Mouse (Mus musculus) gastrocnemius, adult 2 months (tissue): Measurements from ENCODE around the gene Stab2. TPM values are rescaled to one million over a fixed set of nuclear protein-coding genes. Genes with fewer than 3 reads are reported as not detected.
A peak's percentile ranks its signal among the peaks of the same experiment; 100 is the strongest.

ENCODE experiments used
- DNase-seq: peaks from one replicate; pipeline ENCODE4 v3.0.0; 2022
- H3K27ac ChIP-seq: fragments of 200-600 bp; 2 replicates; pipeline ENCODE4 v1.8.1; 2022; ENCODE audit warnings: mild to moderate bottlenecking
- H3K4me3 ChIP-seq: fragments of 200-600 bp; 2 replicates; pipeline ENCODE4 v1.8.1; 2022; ENCODE audit warnings: mild to moderate bottlenecking, moderate library complexity
- CTCF ChIP-seq: fragments of 200-600 bp; IDR thresholded peaks from 2 replicates; pipeline ENCODE4 v1.8.1; 2022; ENCODE audit warnings: antibody characterized with exemption, mild to moderate bottlenecking, moderate library complexity
- intact Hi-C: fragments of 180-260 bp; cut with DNase I; formaldehyde crosslinking; loops from one replicate; pipeline ENCODE4 v1.15.1; 2025
- total RNA-seq, 2 experiments: library from RNA; stranded (reverse); gene quantifications; 2 replicates each; pipeline ENCODE4 v1.2.3; 2021

The Stab2 gene
- total RNA-seq, 2 experiments from 2014 or later, result 0.84 to 4.5 TPM

DNA sequence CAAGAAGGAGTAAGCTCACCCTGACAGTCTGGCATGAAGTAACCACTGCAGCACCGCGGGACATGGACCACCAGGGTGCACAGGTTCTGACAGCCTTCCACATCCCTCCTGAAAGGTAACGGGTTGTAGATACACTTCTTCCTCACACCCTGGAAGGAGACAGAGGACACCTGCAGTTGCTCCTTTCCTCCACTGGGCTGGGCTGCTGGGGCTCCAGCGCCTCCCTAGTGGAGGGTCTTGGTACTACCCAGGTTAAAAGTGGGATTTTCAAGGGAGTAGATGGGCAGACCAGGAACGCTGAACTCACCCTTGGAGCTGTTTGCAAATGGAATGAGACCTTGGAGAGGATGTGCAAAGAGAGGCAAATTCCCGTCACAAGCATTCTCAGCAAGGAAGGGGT lies 144.4 kb downstream of the Stab2 start:
- Histone ChIP-seq H3K27ac (no peak overlapping the region), H3K4me3 (no peak overlapping the region)
- TF ChIP-seq CTCF, result peak; percentile 58
- no peak for DNase-seq
- intact Hi-C loops, result no loop called here

DNA sequence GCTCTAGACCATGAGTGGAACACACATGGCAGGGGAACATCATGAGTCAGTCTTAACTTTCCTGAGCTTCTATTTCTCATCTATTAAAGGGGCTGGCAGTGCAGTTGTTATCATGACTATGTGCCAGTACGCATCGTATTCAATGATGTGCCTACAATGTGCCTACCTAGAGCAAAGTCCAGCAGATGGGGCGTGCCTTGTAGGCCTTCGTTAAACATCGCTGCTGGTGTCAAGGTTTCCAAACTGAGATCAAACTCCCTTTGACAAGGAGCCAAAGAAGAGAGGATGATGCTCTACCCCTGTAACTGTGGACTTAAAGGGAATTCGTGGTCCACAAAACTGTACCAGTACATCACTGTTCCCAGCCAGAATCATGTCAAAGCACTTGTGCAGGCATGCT lies 145.3 kb downstream of the Stab2 start:
- DNase-seq, result no peak
- H3K27ac ChIP-seq, result no peak overlapping the region
- TF ChIP-seq CTCF, result no peak
- intact Hi-C loops, result no loop called here
- no peak overlapping the region for H3K4me3 ChIP-seq

DNA sequence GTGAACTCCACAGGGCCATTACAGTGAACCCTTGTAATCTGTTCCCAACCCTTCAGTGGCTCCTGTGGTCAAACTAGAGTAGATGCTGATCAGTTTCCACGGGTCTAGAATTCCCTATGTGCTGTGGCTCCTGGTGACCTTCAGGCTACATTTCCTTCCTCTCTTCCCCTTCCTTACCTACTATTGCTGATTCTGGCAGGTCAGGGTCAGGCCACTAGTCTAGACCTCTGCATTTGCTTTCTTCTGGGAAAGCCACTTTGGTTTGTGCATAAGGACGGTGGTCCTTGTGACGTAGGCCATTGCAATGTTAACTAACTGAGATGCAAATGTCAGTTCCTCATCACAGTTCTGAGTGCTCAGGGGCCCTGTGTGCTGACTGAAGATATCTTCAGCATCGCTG lies 147.4 kb downstream of the Stab2 start:
- intact Hi-C loops, result no loop called here
- peak; percentile 3 for DNase-seq
- no peak overlapping the region for H3K4me3 ChIP-seq
- TF ChIP-seq CTCF, result no peak
- H3K27ac ChIP-seq, result no peak overlapping the region

DNA sequence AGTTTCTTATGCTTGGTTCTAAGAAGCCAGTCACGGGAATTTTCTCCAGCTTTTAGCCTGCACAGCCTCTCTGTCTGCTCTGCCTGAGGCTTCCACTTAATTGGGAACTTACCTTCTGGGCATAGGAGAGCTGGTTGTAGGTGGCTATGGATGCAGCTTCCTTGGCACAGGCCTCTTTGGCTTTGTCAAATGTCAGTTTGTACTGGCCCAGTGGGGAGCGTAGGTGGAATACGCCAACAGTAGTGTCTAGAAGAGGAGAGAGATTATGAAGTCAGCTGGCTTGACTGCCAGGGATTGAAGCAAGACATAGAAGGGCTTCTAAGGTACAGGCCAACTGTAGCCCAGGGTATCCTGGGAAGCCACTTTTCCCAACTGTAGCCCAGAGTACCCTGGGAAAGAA lies 154.4 kb downstream of the Stab2 start:
- Histone ChIP-seq H3K4me3 (no peak overlapping the region), H3K27ac (no peak overlapping the region)
- no peak for TF ChIP-seq CTCF
- no peak for DNase-seq
- intact Hi-C loops, result no loop called here

DNA sequence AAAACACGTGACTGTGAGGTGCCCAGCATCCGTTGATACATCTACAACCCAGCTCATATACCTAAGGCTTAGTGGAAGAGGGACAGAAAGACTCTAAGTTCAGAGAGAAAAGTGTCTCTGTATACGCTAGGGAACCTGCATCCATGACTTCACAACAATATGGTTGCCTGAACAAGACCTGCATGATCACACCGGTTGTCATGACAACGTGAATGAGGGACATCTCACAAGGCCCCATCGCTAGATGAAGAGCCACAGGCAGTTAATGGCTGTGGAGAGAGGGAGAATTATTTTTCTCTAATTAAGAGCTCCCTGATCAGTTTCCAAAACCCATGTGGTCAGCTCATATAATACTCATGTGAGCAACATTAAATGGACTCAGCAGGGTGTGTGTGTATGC lies 155.7 kb downstream of the Stab2 start:
- H3K27ac ChIP-seq, result no peak overlapping the region
- intact Hi-C loops, result no loop called here
- no peak for DNase-seq
- TF ChIP-seq CTCF, result no peak
- no peak overlapping the region for H3K4me3 ChIP-seq

DNA sequence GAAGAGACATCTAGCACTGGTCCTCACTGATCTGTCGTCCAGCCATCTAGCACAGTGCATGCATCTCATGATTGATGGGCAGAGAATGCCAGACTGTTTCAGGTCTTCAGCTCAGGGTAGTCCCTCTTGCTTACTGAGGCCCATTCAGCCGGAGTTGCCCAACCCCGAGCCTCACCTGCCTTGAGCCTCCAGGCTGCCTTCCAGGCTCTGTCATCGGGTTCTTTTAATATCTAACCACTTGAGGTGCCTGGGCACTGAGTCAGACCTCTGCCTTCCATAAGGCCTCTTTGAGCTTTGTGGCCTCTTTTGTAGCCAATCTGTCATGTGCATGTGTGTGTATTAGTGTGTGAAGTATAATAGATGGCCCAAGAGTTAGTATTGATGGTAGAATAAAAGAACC lies 158.3 kb downstream of the Stab2 start:
- DNase-seq, result no peak
- Histone ChIP-seq H3K4me3 (no peak overlapping the region), H3K27ac (no peak overlapping the region)
- intact Hi-C loops, result no loop called here
- no peak for TF ChIP-seq CTCF

DNA sequence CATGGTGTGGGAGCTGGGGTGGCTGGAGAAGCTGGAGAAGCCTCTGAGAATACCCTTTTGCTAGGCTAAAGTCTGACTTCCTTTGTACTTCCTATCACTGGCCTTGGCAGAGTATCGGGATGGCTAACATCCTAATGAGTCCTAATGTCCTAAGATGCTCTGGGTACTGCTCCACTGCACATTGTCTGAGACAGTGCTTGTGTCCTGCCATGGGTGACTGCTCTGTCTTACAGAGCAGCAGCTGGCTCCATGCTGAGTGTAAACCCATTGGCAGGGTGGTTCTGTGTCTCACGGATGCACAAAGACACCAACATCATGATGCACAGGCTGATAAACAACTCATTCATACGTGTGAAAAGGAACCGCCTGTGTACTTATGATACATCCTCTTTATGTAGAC lies 158.7 kb downstream of the Stab2 start:
- no peak for DNase-seq
- H3K4me3 ChIP-seq, result no peak overlapping the region
- intact Hi-C loops, result no loop called here
- TF ChIP-seq CTCF, result no peak
- H3K27ac ChIP-seq, result no peak overlapping the region

DNA sequence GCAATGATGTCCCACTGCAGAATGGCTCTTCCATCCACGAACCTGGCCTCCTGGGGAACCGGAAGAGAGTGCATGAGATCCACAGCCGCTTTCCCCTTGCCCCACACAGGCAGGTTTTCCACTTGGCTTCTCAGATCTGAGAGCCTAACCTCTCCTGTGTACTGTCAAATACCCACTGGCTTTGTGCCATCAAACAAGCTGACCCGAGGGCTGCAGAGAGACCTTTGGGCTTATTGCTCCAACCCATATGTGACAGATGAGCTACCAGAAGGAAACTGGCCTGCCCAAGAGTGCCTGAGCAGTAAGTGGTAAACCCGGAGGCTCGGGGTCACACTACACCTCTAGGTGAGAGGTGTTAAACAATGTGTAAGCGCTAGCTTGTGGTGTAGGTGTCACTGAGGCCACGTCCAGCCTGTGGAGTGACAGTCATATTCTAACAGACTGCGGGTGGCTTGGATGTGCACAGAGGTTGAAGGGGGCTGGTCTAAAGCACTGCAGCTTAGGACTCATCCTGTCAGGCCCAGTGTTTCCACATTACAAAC lies 160.8 kb downstream of the Stab2 start:
- TF ChIP-seq CTCF, result no peak
- no peak overlapping the region for H3K27ac ChIP-seq
- no peak for DNase-seq
- intact Hi-C loops, result no loop called here
- no peak overlapping the region for H3K4me3 ChIP-seq

DNA sequence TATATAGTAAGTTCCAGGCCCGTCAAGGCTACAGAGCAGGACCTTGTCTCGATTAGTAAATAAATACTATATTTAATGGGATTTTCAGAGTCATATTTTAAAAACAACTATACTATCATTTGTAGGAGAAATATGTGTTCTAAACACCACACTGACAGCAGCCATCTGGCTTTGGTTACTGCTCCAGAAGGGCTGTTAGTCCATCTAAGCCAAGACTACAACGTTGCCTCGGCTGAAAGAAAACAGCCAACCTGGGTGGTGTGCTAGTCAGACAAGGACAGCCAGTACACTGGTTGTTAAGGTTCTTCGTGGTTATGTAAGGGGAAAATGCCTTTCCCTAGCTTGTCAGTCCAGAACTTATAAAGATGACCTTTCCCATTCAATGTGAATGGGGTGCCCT lies 165.2 kb downstream of the Stab2 start:
- Histone ChIP-seq H3K4me3 (no peak overlapping the region), H3K27ac (no peak overlapping the region)
- DNase-seq, result no peak
- TF ChIP-seq CTCF, result no peak
- intact Hi-C loops, result no loop called here

DNA sequence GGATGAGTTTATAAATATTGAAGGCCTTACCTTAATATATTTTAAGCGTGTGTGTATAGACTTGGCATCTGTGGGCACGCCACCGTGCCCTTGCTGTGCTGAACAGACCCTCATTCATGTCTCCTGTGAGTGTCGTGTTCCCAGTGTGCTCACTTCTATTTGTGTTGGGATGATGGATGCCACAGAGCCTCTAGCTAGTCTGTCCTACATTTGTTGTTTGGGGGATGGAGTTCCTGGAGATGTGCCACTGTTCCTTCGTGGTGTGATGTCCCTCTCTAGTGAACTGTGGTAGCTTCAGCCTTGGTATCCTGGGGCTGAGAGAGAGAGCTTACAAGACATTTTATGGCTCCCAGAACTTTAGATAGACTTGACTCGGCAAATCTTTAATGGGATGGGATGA lies 169.0 kb downstream of the Stab2 start:
- no peak for DNase-seq
- Histone ChIP-seq H3K27ac (no peak overlapping the region), H3K4me3 (no peak overlapping the region)
- no peak for TF ChIP-seq CTCF
- intact Hi-C loops, result loop anchor here (10.0 kb wide), 1 partner anchor 134 kb away; the partner anchor contains the start of genes Hsp90b1 and Ttc41

DNA sequence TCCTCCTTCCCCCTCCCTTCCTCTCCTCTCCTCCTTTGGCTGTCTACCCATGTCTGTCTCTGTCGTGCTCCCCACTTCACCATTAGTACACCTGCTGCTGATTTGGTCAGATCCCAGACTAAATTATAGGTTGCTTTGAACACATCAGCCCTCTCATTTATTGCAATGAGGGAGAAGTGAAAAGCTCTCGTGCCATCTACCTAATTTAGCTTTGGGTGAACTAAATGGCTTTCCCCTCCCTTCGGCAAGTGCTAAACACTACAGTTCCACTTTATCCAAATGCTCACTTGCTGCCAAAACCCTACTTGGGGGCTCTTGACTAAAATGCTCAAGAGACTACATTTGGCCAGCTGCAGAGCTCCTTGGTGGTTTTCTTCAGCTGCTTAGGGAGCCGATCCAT lies 171.0 kb downstream of the Stab2 start:
- no peak for TF ChIP-seq CTCF
- no peak overlapping the region for H3K4me3 ChIP-seq
- intact Hi-C loops, result loop anchor here (10.0 kb wide), 1 partner anchor 132 kb away; the partner anchor contains the start of genes Hsp90b1 and Ttc41
- DNase-seq, result no peak
- no peak overlapping the region for H3K27ac ChIP-seq

DNA sequence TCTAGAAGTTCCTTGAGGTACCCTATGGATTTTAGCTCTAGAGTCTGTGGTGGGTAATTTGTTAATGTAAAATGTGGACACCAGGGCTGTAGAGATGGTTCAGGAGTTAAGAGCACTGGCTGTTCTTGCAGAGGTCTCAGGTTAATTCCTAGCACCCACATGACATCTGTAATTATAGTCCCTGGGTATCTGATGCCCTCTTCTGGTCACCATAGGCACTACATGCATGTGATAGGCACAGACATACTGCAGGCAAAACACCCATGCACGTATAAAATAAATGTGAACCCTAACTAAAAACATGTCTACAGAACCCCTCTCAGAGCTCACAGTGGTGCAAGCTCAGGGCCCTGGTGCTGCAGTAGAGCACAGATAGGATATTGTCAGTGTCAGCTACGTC lies 178.3 kb downstream of the Stab2 start:
- DNase-seq, result no peak
- intact Hi-C loops, result no loop called here
- H3K4me3 ChIP-seq, result no peak overlapping the region
- peak; percentile 59 for TF ChIP-seq CTCF
- no peak overlapping the region for H3K27ac ChIP-seq

DNA sequence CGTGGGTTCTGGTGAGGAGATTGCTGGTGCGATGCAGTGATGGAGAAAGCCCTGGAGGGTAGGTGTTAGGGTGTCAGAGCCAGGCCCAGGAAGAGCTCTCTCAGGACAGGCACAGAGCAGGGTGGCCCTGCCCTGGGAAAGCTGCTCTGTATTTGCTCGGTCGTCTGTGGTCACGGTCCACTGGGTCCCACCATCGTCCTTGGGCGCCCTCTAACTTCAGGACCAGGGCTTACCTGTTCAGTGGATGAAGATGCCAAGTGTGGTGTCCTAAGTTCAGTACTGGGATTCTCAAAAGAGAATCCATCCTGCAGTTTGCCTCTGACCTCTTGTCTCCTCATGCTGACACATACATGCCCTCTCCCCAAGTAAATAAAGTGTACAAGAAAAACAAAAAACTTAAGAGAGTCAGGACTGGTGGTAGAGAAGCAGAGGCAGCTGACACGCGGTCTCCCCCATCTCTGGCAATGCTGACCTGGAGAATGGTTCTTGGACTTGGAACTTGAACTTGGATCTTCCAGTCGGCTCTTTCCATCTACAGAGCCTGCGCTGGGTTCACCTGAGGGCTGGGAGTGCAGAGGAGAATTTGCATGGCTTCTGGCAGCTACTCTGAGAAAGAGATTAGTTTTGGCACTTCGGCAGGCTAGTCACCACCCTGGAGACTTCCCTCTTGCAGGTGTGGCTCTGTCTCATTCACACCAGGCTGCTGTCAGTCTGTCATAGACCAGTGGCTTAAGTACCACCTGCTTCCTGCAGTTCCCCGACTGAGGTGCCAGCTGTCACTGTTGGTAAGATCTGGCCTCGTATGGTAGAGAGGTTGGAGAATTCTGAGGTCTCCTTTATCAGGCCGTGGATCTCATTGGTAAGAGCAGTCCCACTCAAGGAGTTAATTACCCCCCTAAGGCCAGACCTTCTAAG lies 179.3 kb downstream of the Stab2 start:
- Histone ChIP-seq H3K27ac (no peak overlapping the region), H3K4me3 (no peak overlapping the region)
- TF ChIP-seq CTCF, result no peak
- no peak for DNase-seq
- intact Hi-C loops, result no loop called here
